Mouse (Mus musculus): ENCODE measurements around the gene Lmbrd2.
"Not testable (repeated sequence)": the region's sequence is repeated elsewhere in the genome, so short reads cannot be mapped to it uniquely, and the experiment has no call there.

The Lmbrd2 gene

DNA sequence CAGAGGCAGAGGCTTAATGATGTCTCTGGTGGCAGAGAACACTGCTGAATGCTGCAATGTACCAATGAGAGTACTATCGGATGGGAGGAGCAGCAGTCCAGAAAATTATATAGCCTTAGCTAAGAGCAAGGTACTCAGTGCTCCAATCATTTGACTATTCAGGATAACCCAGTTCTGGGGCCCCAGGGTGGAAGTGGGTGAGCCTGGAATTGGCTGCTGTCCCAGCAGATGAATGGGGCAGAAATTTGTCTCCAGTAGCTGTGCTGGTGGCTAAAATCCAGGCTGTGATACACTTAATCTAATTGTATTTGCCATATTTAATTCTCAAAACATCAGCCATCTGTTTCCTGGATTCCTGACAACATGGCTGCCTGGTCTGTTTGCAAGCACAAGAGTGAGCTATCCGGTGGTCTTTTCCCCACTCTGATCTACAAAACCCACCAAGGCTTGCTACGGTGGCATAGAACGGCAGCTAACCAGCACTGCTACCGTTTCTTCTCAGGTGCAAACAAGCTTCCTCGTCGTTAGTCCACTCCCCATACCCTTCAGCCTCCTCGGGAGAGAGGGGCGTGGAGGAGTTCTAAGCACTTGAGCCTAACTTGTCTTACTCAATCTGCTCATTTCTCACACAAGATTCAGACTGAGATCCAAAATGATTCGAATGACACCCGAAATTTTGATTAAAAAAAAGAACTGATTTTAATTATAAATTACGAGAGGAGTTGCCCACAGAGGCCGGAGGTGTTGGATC is 7.5 kb upstream of the Lmbrd2 start:
- DNase-seq (ENCODE audit: low read depth in 2 of 2, low spot score in 2 of 2): no peak

DNA sequence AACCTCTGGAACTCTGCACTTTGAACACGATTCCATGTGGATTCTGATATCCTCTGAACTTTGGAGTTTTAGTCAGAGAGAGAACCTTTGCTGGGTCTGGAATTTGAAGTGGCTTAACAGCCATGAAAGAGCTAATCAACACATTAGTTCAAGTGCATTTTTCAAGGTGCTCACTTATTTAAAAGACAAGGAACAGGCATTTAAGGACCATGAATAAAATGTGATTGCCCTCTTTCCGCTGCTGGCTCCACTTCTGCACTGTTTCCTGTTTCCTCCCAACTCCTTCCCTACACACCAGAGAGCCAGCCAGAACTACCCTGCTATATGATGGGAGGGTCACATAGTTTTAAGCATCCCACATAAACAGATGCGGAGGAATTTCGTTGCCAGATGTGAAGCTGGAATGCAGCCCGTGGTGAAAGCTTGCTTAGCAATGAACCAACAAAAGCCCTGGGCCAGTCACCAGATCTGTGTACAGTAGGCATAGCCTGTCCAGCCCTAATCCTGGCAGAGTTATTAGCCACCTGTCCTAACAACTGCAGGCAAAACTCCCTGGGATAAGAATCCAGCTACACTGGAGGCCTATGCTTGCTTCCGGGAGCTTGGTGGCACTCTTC is 5.4 kb upstream of the Lmbrd2 start:
- no peak for DNase-seq (ENCODE audit: low read depth in 2 of 2, low spot score in 2 of 2)

DNA sequence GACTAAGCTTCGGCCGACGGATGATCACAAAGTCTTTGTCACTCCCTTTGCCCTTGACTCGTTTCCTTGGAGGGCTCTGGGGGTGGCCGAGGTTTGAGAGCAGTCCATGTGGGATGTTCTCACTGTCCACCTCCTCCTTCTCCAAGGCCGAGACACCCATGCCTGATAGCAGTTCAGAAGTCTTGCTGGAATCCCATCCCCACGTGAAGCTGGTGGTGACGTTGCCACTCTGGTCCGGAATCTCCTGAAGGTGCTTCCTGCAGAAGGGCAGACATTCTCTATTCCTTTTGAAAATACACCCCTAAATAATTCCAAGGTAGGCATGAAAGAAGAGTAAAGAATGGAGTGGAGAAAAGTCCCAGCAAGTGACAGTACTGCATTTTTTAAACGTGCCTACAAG is 903 bp upstream of the Lmbrd2 start:
- DNase-seq (ENCODE audit: low read depth in 2 of 2, low spot score in 2 of 2): no peak

DNA sequence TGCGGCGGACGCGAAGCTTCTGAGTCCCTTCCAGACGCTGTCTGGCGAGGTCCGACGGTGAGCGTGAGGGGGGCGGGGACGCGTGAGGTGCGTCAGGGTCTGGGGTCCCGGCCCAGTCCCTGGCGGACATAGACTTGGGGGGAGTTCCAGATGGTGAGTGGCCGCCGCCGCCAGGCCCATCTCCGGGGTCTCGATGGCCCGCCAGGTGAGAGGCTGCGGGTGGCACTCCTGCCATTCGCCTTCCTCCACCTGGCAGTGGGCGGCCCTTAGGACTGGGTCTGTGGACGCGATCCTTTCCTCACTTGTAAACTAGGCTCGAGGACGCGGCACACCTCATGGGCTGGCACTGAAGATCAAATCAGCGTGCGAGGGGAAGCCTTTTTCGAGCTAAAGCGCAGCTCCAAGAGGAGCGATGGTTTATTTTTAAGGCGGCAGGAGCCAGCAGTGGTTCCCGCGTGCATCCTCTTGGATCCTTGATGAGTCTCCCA is 378 bp downstream of the Lmbrd2 start:
- peak in 1 of 2 experiments; percentile 34 for DNase-seq (ENCODE audit: low read depth in 2 of 2, low spot score in 2 of 2)

DNA sequence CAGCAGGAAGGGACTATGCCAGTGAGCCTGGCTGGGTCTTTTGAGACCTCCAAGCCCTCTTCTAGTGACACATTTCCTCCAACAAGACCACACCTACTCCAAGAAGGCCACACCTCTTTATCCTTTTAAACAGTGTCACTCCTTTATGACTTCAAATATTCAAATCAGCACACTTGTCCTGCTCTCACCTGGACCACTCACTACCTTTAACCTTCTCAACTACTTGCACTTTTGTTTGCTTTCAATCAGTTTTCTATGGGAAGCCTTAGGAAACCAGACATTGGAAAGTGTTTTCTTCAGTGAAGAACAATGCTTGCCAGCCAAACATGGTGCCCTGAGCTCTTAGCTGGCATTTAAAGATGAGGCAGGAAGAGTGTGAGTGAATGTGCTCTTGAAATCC is 15.0 kb downstream of the Lmbrd2 start, which contains the start of gene Skp2:
Skp2 (minus strand) TSS at position 101 of the 400 bp plus-strand sequence.
- no peak for DNase-seq (ENCODE audit: low read depth in 2 of 2, low spot score in 2 of 2)

DNA sequence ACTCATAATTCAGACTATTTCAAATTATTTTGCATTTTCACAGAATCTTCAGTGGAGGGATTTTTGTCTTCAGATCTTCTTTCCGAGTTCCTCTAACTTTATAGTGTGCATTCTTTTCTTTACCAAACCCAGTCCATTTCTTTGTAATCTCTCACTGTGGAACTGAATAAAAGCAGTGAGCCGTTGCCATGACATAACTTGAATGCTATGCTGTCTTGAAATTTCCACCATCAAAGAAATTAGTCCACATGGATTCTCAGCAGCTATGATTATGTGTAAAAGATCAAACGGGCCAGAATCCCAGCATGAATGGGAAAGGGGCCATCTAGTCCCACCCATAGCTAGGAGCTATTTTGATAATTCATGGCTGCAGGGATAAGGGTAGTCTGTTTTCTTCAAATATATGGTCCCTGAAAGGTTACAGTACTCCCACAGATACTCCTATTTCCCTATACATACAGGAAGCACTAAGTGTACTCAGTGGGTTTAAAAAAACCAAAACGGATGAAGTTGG is 22.3 kb downstream of the Lmbrd2 start:
- DNase-seq (ENCODE audit: low read depth in 2 of 2, low spot score in 2 of 2): no peak

DNA sequence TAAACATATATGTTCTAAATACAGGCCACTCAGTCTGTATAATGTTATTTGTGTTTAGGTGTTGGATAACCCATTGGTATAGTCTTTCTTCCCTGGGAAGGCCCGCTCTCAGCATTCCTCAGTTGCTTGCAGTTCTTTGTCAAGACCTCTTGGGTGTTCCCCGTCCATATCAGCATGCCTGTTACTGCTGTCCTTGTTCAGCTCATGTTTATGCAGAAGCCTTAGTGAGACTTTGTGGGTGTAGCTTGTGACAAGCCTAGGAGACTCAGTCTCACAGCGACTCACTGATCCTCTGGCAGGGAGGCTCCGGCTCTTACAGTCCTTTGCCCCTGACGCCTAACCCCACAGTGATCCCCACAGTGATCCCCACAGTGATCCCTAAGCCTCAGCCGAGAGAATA is 23.8 kb downstream of the Lmbrd2 start:
- DNase-seq (ENCODE audit: low read depth in 2 of 2, low spot score in 2 of 2): no peak

DNA sequence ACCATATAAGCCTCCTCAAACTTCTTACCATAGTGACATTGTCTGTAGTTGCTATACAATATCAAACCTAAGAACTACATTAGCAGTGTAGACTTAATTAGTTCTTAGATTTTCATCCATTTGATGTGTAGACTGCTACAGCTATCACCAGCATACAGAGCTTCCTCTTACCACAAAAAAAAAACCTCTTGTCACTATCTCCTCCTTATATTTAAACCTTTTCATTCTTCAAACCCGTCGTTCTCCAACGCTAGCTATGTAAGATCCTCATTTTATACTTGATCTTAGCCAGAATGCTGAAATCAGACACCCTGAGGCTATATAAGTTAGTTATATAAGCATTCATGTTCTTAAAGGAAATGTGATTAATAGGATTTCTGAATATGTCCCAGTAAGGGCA is 36.7 kb downstream of the Lmbrd2 start:
- DNase-seq (ENCODE audit: low read depth in 2 of 2, low spot score in 2 of 2): no peak

DNA sequence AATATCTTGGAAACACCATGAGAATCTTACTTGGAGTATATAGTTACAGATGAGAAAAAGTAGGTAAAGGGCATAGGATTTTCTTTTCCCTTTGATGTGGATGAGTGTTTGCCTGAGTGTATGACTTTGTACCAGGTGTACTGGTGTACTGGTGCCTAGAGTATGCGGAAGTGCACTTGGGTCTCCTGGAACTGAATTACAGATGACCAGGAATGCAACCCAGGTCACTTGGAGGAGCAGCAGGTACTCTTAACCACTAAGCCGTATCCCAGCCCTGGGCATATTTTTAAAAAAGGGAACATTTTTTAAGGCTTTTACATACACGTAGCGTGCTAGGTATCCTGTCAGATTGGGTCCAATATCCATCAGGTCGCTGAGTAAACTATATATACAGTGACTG is 43.6 kb downstream of the Lmbrd2 start:
- DNase-seq (ENCODE audit: low read depth in 2 of 2, low spot score in 2 of 2): no peak

DNA sequence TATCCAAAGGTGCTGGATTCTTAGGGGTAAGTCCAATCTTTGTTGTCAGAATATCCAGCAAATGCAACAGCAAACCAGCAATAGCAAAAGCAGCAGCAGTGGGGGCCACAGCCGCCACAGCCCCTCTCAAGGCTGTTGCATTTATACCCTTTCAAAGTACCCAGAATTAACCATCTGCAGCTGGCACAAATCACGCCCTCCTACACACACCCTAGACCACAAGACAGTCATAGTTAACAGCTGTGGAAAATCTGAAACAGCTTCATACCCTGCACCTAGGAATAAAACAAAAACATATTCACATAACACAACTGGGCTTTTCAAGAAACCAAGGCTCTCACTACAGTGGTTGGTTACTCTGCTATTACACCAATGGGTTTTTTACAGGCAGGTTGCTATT is 49.4 kb downstream of the Lmbrd2 start:
- no peak for DNase-seq (ENCODE audit: low read depth in 2 of 2, low spot score in 2 of 2)

DNA sequence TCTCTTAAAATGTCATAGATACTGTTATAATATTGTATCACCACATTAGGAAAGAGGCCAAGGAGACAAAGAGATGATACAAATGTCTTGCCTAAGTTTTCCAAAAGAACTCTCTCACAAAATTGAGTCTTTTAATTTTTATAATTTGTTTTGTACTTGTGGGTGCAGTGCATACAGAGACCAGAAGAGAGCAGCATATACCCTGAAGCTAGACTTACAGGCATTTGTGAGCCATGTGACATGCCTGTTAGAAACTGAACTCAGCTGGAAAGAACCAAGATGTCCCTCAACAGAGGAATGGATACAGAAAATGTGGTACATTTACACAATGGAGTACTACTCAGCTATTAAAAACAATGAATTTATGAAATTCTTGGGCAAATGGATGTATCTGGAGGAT is 52.3 kb downstream of the Lmbrd2 start:
- DNase-seq (ENCODE audit: low read depth in 2 of 2, low spot score in 2 of 2): not testable (repeated sequence)

DNA sequence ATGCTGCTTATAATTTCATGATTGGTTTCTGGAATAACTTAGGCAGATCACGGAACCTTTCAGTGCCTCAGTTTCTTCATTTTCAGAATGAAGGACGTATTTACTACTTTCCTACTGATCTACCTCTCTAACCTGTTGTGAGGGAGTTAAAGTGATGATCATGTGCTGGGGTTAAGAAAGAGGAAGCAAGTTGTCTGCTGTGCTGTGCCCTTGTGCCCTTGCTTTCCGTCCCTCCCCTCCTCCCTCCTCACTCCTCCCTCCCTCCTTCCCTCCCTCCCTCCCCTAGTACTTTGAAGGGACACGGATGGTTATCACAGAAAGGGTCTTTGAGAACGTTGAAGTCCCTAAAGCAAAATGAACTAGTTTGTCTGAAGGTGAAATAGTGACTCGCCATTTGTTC is 58.1 kb downstream of the Lmbrd2 start:
- no peak for DNase-seq (ENCODE audit: low read depth in 2 of 2, low spot score in 2 of 2)

DNA sequence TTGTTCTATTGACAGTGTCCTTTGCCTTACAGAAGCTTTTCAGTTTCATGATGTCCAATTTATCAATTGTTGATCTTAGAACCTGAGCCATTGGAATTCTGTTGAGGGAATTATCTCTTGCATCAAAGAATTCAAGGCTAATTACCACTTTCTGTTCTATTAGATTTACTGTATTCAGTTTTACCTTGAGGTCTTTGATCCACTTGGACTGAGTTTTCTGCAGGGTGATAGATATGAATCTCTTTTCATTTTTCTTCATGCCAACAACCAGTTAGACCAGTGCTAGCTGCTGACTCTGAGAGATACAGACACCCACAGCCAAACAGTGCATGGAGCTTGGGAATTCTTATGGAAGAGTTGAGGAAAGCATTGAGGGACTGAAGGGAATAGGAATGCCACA is 71.5 kb downstream of the Lmbrd2 start:
- no peak for DNase-seq (ENCODE audit: low read depth in 2 of 2, low spot score in 2 of 2)

DNA sequence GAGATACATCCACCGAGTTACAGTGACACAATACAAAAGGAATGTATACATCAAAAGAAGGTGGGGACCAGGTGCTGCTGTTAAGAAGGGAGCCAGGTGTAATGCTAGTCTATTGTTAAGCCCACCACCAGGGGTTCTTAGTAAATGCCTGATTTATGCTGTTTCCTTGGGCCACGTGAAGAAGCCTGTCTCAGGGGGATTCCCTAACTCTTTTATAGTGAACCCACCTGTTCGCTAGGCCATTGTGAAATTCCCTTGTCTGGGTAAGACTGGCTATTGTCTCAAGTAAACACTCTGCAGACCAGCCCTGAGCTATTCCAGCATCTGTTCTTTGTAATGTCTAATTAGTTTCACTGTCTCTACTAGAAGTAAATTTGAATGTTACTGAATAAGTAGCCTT is 72.7 kb downstream of the Lmbrd2 start:
- DNase-seq (ENCODE audit: low read depth in 2 of 2, low spot score in 2 of 2): not testable (repeated sequence)

DNA sequence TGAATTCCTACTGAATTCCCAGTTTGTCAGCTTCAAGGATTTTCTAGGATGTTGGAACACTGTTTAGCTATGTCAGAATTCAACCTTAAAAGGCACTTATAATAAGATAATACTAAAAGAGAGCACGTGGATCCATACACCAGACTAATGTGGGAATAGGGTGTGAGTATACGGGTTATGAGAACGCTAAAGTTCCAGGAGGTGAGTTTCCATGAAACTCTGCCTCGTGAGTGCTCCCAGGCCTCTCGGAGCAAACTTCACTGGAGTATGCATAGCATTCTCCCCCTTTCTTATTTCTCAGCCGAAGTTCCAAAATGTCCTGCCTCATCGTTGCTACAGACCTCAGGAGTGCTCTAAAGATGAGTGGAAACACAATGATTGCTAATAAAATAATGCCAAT is 73.1 kb downstream of the Lmbrd2 start:
- DNase-seq (ENCODE audit: low read depth in 2 of 2, low spot score in 2 of 2): not testable (repeated sequence)

DNA sequence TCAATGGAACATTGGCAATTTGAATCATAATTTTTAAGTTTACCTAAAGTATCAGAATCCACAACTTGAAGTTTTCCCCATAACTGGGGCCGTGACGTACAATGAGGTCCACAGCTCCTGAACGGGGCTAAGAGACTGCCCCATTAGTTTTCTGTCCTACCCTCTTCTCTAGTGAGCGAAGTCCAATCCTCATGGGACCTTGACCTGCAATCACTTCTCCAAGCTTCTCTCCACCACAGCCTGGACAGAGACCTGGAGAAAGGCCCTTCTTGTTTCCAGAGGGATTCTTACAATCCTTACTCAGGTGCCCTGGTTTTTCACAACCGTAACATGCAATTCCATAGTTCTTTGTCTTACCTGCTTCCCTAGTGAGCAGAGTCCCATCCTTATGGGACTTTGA is 76.1 kb downstream of the Lmbrd2 start:
- DNase-seq (ENCODE audit: low read depth in 2 of 2, low spot score in 2 of 2): no peak

DNA sequence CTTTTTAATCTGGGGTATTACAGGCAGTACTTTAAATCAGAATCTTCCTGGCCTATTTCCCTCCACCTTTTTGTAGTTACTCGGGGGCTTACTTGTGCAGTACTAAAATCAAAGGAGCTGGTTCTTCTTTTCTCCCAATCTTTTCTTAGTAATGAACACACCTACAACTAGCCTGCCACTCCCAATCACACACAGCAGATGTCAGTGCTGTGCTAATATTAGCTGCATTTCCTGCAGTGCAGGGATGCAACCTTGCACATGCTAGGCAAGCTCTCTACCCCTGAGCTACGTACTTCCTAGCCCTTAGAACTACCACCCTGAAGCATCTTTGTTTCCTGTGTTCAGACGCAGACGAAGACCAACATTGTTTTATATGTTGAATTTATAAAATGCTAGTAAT is 90.6 kb downstream of the Lmbrd2 start:
- DNase-seq (ENCODE audit: low read depth in 2 of 2, low spot score in 2 of 2): not testable (repeated sequence)

DNA sequence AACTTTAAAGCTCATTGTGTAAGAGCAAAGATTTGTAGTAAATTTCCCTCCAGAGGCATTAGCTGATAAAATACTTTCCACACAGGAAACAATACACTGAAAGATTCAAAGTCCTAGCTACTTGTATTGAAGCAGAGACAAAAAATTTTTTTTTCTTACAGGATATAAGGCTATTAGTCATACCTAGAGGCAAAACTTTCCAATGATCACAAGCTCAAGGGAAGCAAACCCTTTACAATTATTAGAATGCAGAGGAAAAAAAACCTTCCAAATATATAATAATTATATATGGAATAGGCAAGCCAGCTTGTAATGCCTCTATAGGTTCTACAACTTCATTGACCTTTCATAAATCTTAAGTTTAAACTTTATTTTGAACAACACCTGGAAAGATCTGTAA is 106.0 kb downstream of the Lmbrd2 start:
- DNase-seq (ENCODE audit: low read depth in 2 of 2, low spot score in 2 of 2): no peak

All from CD8-positive naive resting alpha-beta T cell, adult 2 months (primary cell).